Mouse (Mus musculus): ENCODE measurements around the gene Slc35g2.
A peak's percentile ranks its signal among the peaks of the same experiment; 100 is the strongest.

Gene Slc35g2

DNA sequence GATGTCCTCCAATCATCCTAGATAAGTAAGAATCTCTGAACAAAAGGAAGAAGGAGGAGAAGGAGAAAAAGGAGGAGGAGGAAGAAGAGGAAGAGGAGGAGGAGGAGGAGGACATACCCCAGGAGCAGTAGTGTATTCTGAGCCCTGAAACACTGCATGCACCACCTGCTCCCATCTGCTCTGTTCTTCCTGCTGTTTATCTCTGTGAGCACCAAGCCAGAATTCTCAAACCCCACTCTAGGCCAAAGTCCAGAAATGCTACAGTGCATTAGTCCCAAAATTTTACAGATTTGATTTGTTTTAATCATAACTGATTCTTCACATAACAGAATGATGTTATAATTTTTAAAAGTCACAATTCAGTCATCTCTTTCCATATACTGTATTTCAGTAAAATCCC, 11.9 kb downstream of the Slc35g2 start:
- DNase-seq (ENCODE audit: low spot score) = no peak

- DNase-seq (ENCODE audit: low spot score) = no peak
Measured at GRCm38 (mm10) chr9:100558023-100558573, 12.8 kb downstream of the Slc35g2 start.

DNA sequence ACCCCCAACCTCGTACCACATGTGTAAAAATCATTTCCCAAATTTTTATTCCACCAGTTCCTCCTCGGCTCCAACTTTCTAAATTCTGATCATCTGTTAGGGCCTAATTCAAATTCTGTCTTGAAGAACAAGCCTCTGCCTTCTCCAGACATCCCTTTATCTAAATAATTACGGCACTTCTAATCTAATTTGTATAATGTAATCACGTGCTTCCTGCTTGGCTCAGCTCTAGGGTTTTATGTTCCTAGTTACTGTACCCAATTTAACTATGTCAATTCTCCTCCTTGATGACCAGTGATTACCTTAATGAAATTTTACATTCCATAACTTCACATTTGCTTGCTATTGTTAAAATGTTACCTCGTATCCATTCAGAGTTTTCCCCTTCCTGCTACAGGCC, 15.2 kb downstream of the Slc35g2 start:
- DNase-seq (ENCODE audit: low spot score) = no peak

GRCm38 (mm10) chr9:100548313-100548712, 22.6 kb downstream of the Slc35g2 start:
- DNase-seq (ENCODE audit: low spot score) = peak; percentile 48

DNA sequence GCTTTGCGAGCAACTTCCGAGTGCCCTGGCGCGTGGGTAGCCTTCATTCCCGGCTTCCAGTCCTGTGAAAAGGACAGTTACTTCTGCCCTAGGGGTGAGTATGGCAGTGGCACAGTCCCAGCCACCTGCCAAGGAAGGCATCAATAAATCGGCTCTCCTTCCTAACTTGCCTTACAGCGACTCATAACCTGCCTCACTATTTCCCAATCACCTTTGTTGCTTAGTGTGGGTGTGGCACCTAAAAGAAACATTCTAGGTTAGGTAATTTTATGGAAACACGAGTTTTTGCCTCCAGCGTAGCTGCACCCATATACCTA, 24.3 kb downstream of the Slc35g2 start:
- no peak for DNase-seq (ENCODE audit: low spot score)

DNA sequence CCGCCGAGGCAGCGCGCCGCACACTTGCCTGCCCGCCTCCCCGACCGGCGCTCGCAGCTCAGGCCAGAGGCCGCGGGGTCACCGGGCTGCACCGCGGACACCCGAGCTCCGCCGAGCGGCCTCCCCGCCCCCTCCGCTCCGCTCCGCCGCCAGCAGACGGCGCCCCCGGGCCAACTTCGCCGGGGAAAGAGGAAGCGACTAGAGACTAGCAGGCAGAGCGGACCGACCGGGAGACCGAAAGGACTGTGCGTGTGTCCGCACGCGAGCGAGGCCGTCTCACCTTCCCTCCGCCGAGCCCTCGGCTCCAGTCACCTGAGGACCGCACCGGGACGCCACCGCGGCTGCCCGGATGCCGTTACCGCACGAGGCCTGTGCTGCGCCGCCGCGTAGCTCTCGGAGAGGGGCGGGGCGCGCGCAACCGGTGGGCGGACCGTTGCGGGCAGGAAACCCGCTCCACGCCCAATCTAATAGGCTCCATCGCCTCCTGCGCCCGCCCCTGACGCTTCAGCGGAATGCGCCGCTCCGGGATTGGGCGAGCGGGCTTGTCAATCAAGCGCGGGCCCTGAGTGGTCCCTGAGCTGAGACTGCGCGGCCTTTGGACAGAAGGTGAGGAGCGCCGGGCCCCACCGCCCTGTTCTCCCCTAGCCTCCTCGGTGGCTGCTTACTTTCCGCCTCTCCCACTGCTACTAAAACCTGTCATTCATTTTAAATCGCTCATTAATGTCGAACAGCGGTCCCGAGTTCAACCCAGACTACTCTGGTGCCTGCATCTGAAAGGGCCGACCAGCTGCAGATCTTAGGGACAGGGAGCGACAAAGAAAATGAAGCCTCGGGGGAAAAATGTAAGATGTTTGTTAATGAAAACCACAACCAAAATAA, 24.9 kb downstream of the Slc35g2 start, which contains the start of gene Nck1:
Gene Nck1 (minus strand): TSS at position 420 of the 879 bp plus-strand sequence.
- peak; percentile 98 for DNase-seq (ENCODE audit: low spot score)

DNA sequence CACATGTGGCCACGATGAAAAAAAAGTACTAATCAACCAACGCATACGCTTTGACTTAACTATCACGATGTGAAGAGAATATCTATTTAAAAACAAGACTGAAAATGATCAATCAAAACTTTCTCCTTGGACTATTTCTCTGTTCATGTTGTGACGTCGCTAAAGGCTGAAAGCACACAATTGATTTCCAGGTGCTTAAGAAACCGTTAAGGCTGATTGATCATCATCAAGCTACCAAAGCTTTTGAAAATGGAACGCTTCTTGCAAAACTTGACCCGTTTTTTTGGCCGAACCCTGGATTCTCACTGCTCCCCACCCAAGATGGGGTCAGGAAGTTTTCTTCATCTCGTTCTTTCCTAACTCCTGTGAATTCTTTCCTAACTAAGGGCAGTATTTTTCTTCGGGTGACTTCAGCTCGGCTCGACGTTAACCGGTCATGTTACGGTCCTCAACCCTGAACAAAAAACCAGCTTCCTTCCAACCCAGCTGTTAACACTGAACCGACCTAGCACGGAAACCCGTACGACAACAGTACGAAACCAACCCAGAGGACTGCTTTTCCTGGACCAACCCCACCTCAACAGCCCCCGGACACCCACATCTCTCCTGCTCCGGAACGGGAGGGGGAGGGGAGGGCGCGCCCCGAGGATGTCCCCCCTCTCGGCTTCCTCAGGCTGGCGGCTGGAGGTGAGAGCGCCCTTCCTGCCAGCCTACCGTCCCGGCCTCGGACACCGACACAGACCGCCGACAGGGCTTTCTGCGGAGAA, 25.8 kb downstream of the Slc35g2 start:
- DNase-seq (ENCODE audit: low spot score) = peak; percentile 61

- no peak for DNase-seq (ENCODE audit: low spot score)
Measured at GRCm38 (mm10) chr9:100535618-100536262, 35.1 kb downstream of the Slc35g2 start.

GRCm38 (mm10) chr9:100534686-100535085, 36.2 kb downstream of the Slc35g2 start:
- DNase-seq (ENCODE audit: low spot score) = no peak

GRCm38 (mm10) chr9:100532847-100533505, 37.9 kb downstream of the Slc35g2 start:
- DNase-seq (ENCODE audit: low spot score) = no peak

- DNase-seq (ENCODE audit: low spot score) = no peak
Measured at GRCm38 (mm10) chr9:100531296-100531695, 39.6 kb downstream of the Slc35g2 start.

DNA sequence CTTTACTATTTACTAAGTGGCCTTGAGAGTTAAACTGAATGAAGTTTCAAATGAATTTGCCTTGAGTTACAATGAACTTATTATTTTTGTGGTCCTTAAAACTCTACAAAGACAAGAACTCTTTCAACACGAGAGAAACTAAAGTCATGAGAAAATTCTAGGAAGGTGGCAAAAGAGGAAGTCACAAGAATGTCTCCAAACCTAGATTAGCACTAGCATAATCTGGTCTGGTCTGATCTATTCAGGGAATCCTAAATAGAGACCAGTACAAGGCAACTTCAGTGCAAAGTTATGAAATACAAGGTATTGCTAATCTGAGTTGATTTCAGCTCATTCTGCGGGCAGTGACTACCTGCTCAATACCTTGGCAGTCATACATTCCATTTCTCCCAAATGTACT, 45.7 kb downstream of the Slc35g2 start:
- DNase-seq (ENCODE audit: low spot score) = no peak

DNA sequence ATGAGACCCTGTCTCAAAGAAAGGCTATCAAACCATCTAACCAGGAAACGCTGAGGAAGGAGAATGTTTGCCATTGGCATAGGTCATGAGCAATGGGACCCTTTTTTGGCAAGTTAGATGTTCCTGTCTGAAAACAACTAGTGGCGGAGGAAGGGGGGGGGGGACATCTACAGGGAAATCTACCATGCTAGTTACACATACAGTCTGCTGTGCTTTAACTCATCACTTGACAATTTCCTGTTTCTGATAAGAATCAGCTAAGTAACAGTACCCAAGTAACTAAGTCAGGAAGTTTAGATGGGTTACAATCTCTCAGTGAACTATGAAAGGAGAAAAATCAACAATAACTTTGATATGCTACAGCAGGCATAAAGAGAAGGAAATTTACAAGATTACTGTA, 48.9 kb downstream of the Slc35g2 start:
- DNase-seq (ENCODE audit: low spot score) = peak; percentile 12

- peak; percentile 16 for DNase-seq (ENCODE audit: low spot score)
Measured at GRCm38 (mm10) chr9:100520586-100520985, 50.3 kb downstream of the Slc35g2 start.

GRCm38 (mm10) chr9:100520012-100520411, 50.9 kb downstream of the Slc35g2 start:
- no peak for DNase-seq (ENCODE audit: low spot score)

GRCm38 (mm10) chr9:100507581-100507980, 63.3 kb downstream of the Slc35g2 start:
- DNase-seq (ENCODE audit: low spot score) = no peak

DNA sequence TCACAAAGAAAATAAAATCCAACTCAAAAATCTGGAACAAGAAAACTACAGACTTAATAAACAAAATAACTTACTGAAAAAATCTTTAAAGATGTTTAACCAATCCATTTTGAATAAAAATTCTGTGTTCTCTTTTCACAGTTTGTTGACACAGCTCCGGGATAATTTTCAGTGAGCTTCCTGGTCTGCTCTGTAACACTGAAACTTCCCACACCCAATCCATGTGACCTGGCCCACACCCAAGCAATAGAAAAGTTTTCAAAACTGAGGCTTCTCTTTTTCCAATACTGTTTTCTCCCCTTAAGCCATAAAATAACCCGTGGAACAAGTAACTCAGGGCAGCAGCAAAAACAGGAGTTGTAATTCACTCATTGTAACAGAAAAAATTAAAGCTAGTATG, 64.2 kb downstream of the Slc35g2 start:
- DNase-seq (ENCODE audit: low spot score) = no peak

DNA sequence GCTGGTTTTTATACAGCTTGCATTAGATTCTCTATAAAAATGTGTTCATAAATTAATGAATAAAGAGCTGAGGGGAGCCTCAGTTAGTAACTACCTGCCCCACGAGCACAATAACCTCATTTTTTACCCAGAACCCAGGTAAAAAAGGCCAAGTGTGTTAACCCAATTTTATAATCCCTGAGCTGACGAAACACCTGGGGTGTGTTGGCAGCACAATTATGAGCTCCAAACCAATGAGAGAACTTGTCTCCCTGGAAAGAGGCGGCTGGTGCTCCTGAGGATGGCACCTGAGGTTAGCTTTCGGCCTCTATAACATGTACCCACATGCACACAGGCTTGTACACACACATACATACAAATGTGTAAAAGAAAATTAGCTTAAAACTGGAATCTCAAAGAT, 65.4 kb downstream of the Slc35g2 start:
- no peak for DNase-seq (ENCODE audit: low spot score)
